Mouse (Mus musculus) hematopoietic stem cell, adult 5-6 weeks (primary cell): Measurements from ENCODE around the gene Fbxo45. TPM values are rescaled to one million over a fixed set of nuclear protein-coding genes. Genes with fewer than 3 reads are reported as not detected.
"Not testable (repeated sequence)": the region's sequence is repeated elsewhere in the genome, so short reads cannot be mapped to it uniquely, and the experiment has no call there.

Source experiments
- ATAC-seq, 2 experiments: fragments of 125-278 bp in 1 of 2; replicated peaks in 1 of 2; 2 replicates each; pipeline ENCODE4 v1.8.0; 2016 to 2017; ENCODE audit warnings: inconsistent platforms in 2 of 2, mild to moderate bottlenecking in 2 of 2, moderate number of reproducible peaks in 2 of 2, low read depth in 1 of 2, moderate TSS enrichment in 1 of 2; ENCODE audit not compliant: low FRiP score in 2 of 2, poor library complexity in 2 of 2, severe bottlenecking in 2 of 2, insufficient read depth in 1 of 2, low TSS enrichment in 1 of 2
- total RNA-seq: library from RNA; stranded (forward); fragments of 172-1452, 232-1000 nt; gene quantifications from 2 replicates; pipeline ENCODE4 v1.2.3, GENCODE M21; 2017

The Fbxo45 gene
- 26.1 and 32.0 TPM in 2 replicates for total RNA-seq

- ATAC-seq = peak; percentile 98 to 99
These were observed at the start of gene Fbxo45, which contains the start of gene Wdr53 for GRCm38 (mm10) chr16:32246952-32247370. TSS of gene Fbxo45 (minus strand) at chr16:32247158. TSS of gene Wdr53 (plus strand) at chr16:32247227.

GRCm38 (mm10) chr16:32291821-32292220 lies 44.9 kb upstream of the Fbxo45 start:
- no peak for ATAC-seq

- no peak for ATAC-seq
These were observed 35.6 kb upstream of the Fbxo45 start for GRCm38 (mm10) chr16:32282608-32283007.

DNA sequence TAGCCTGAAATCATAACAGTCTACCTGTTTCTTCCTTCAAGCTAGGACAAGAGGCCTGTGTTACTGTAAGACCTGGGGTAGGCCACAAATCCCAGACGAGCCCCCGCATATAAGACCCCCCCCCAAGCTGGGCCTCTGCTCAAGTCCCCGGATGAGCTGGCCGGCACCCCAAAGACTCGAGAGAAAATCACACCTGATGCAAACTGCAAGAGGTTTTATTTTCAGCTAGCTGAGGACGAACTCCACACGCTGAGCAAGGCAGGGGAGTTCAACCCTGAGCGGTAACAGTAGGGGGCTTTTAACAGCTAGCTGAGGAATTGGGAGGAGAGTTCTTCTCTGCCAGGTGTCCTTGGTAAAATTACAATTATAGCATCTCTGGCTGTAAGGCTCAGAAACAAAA lies 33.3 kb upstream of the Fbxo45 start:
- no peak for ATAC-seq

- ATAC-seq = no peak
These were observed 31.4 kb upstream of the Fbxo45 start for GRCm38 (mm10) chr16:32278396-32278795.

GRCm38 (mm10) chr16:32277308-32278256 lies 30.6 kb upstream of the Fbxo45 start, which contains the start of gene Rnf168:
TSS of gene Rnf168 (plus strand) at chr16:32277459.
- peak; percentile 72 to 83 for ATAC-seq

GRCm38 (mm10) chr16:32275830-32276229 lies 28.9 kb upstream of the Fbxo45 start:
- no peak for ATAC-seq

DNA sequence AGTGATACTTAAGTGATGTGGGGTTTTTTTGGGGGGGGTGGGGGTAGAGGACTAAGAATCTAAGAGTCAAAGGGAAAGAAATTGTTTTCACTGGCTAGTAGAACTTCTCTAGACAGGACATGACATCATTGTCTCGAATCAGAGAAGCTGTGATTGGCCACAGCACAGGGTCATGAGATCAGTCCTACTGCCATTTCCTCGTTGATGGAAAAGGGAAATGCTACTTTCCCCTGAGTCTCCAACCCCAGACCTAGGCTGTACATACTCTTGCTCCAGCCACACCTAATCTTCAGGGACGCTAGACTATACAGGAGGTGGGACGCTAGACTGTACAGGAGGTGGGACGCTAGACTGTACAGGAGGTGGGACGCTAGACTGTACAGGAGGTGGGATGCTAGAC lies 28.1 kb upstream of the Fbxo45 start:
- ATAC-seq = no peak

GRCm38 (mm10) chr16:32273338-32273737 lies 26.4 kb upstream of the Fbxo45 start:
- ATAC-seq = no peak

- no peak for ATAC-seq
These were observed 24.3 kb upstream of the Fbxo45 start, which contains the start of gene Smco1 for GRCm38 (mm10) chr16:32271291-32271690. TSS of gene Smco1 (plus strand) at chr16:32271468.

DNA sequence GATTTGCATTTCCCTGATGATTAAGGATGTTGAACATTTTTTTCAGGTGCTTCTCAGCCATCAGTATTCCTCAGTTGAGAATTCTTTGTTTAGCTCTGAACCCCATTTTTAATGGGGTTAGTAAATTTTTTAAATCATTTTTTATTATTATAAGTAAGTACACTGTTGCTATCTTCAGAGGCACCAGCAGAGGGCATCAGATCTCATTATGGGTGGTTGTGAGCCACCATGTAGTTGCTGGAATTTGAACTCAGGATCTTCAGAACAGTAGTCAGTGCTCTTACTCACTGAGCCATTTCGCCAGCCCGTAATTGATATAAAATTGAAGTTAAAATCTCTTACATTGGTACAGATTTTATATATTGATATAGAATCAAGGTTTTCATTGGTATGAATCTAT lies 17.3 kb upstream of the Fbxo45 start:
- not testable (repeated sequence) for ATAC-seq

GRCm38 (mm10) chr16:32246351-32246791 lies 587 bp downstream of the Fbxo45 start:
- peak in 1 of 2 experiments; percentile 19; a peak in 1 of 4 replicates for ATAC-seq

- no peak for ATAC-seq
These were observed 3.1 kb downstream of the Fbxo45 start for GRCm38 (mm10) chr16:32243901-32244300.

- ATAC-seq = no peak
These were observed 7.3 kb downstream of the Fbxo45 start for GRCm38 (mm10) chr16:32239428-32240312.

GRCm38 (mm10) chr16:32237930-32238680 lies 8.9 kb downstream of the Fbxo45 start:
- ATAC-seq = no peak

- not testable (repeated sequence) for ATAC-seq
These were observed 14.9 kb downstream of the Fbxo45 start for GRCm38 (mm10) chr16:32232050-32232449.

DNA sequence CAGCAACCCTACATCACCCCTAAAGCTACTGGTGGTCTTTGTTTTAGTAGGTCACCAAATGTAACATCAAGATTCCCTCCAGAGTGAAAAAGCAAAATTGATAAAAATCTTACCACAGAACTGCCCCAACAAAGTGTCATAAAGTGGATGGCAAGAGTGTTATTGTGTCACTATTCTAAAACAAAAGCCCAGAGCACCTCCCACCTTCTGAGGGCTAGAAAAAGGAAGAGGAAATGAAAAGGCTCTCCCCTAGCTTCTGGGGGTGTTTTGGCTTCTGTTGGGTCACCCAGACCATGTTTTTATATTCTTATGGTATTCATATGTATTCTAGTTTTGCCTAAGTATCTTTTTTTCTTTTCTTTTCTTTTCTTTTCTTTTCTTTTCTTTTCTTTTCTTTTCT lies 24.6 kb downstream of the Fbxo45 start:
- ATAC-seq = peak in 1 of 2 experiments; percentile 17; a peak in 1 of 4 replicates
